ENCODE assay signal across 8 mouse cellular contexts in the genomic region with DNA sequence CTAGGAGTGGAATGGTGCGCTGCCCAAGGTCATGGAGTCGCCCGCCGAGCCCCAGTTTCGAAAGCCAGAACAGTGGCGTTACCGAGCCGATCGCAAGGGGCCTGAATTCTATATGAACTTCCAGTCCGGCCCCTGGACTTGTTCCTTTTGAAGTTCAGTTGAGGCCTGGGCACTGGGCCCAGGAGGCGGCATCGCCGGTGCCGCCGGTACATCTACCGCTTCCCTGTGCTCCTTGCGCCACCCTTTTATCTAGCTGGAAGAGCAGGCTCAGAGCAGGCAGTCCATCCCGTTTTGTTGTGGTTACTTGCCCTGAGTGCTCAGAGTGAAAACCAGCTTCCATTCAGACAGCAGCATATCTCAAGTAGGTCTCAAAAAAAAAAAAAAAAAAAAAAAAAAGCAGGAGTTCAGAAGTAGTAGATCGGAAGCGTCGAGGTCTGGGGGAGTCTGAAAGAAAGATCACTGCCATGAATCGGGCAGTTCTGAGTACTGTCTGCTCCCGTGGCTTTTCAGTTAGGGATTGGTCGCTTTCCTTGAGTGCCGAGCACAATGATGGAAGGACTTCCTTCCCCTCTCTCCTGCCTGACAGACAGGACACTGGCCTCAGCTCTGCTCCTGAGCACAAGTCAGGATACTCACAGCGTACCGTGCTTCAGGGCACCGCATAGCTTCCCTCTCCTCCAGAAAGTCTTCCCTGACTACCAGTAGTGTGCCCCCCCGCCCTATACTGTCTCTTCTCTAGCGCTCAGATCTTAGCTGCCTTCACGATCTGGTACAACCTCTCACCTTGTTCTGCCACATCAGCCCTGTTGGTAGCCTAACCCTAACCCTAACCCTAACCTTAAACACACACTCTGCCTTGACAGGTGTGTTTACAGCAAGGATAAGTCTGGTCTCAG. TPM values are rescaled to one million over a fixed set of nuclear protein-coding genes. Genes with fewer than 3 reads are reported as not detected.
A peak's percentile ranks its signal among the peaks of the same experiment; 100 is the strongest.
DNase-seq lines count a peak whose midpoint lies in the region; ATAC-seq and TF ChIP-seq lines count a peak whose summit lies in the region.

No protein-coding gene starts in this region.

- no peak for TF ChIP-seq EP300 in liver, embryonic 14.5 days (IDR thresholded peaks at IDR 0.05; ENCODE audit: low read depth)

- peak overlapping the region; percentile 67 for H3K4me3 ChIP-seq in forebrain, embryonic 14.5 days (ENCODE audit: low read depth, low read length)
- H3K4me3 ChIP-seq in intestine, embryonic 14.5 days (ENCODE audit: low read depth, low read length): peak overlapping the region; percentile 58
- peak overlapping the region; percentile 96 for H3K4me3 ChIP-seq in liver, embryonic 14.5 days (ENCODE audit: insufficient read depth in 1 of 2, low read depth in 2 of 2, low read length in 2 of 2)
- peak overlapping the region; percentile 73 for H3K4me3 ChIP-seq in neural tube, embryonic 11.5 days (ENCODE audit: low read depth, low read length)

- peak; percentile 37 for DNase-seq in ovary, adult 18-20 months (ENCODE audit: low spot score)
- no peak for DNase-seq in ovary, postnatal 14 days (ENCODE audit: low spot score)
- peak; percentile 44 for DNase-seq in c-Kit-positive CD71-positive TER-119-positive erythroid progenitor cells, embryonic 14.5 days (ENCODE audit: low spot score)
- DNase-seq in forebrain, embryonic 14.5 days (ENCODE audit: low spot score): peak; percentile 67
- DNase-seq in intestine, embryonic 14.5 days (ENCODE audit: low spot score): no peak
- DNase-seq in liver, embryonic 14.5 days (ENCODE audit: low read depth in 3 of 3, low spot score in 3 of 3): peak in 2 of 3 experiments; percentile 33 to 37
- peak; percentile 38 for DNase-seq in neural tube, embryonic 11.5 days (ENCODE audit: low spot score)

- peak; percentile 4; the same call in 1 of the 2 replicates for ATAC-seq in forebrain, embryonic 14.5 days
- ATAC-seq in intestine, embryonic 14.5 days (replicated peaks; ENCODE audit: low FRiP score, low TSS enrichment, low read depth): peak; percentile 2; the same call in 1 of the 2 replicates
- no peak for ATAC-seq in liver, embryonic 14.5 days (ENCODE audit: insufficient read depth)
- ATAC-seq in neural tube, embryonic 11.5 days (ENCODE audit: insufficient read depth, low FRiP score, low TSS enrichment): no peak
- no peak for ATAC-seq in inflammation-experienced regulatory T-cells, adult 6 months

- no peaks in the 10 kb centered on the region for H3K9me3 ChIP-seq in forebrain, embryonic 14.5 days (replicated peaks; ENCODE audit: control insufficient read depth, low read length)
- no peaks in the 10 kb centered on the region for H3K9me3 ChIP-seq in intestine, embryonic 14.5 days (ENCODE audit: control insufficient read depth, low read length)
- no peaks in the 10 kb centered on the region for H3K9me3 ChIP-seq in liver, embryonic 14.5 days (ENCODE audit: control insufficient read depth, low read length)
- H3K9me3 ChIP-seq in neural tube, embryonic 11.5 days (ENCODE audit: control insufficient read depth, low read length): no peaks in the 10 kb centered on the region

- TF ChIP-seq CTCF in liver, embryonic 14.5 days (IDR thresholded peaks at IDR 0.05; ENCODE audit: low read depth): 0 out of 2 replicates have a peak, but pooled peaks have one; percentile 1

- peak overlapping the region; percentile 95 for H3K4me2 ChIP-seq in forebrain, embryonic 14.5 days (ENCODE audit: low read length)
- H3K4me2 ChIP-seq in intestine, embryonic 14.5 days (ENCODE audit: low read length): peak overlapping the region; percentile 97
- H3K4me2 ChIP-seq in liver, embryonic 14.5 days (ENCODE audit: low read depth): peak overlapping the region; percentile 74
- H3K4me2 ChIP-seq in neural tube, embryonic 11.5 days (ENCODE audit: low read depth): peak overlapping the region; percentile 96

- peak overlapping the region; percentile 81 for H3K9ac ChIP-seq in forebrain, embryonic 14.5 days (ENCODE audit: low read length)
- H3K9ac ChIP-seq in intestine, embryonic 14.5 days (ENCODE audit: low read length): peak overlapping the region; percentile 52
- peak overlapping the region; percentile 100 for H3K9ac ChIP-seq in liver, embryonic 14.5 days (replicated peaks)
- H3K9ac ChIP-seq in neural tube, embryonic 11.5 days (ENCODE audit: low read length): peak overlapping the region; percentile 71

- H3K4me1 ChIP-seq in forebrain, embryonic 14.5 days (ENCODE audit: control insufficient read depth, insufficient read depth, low read length): peaks cover 19% of the 10 kb centered on the region
- peaks cover 18% of the 10 kb centered on the region for H3K4me1 ChIP-seq in intestine, embryonic 14.5 days (replicated peaks; ENCODE audit: control insufficient read depth, insufficient read depth, low read length)
- H3K4me1 ChIP-seq in liver, embryonic 14.5 days (replicated peaks; ENCODE audit: control insufficient read depth in 2 of 2, insufficient read depth in 2 of 2, low read length in 1 of 2): peaks cover 35 to 51% of the 10 kb centered on the region in 2 experiments
- H3K4me1 ChIP-seq in neural tube, embryonic 11.5 days (ENCODE audit: control insufficient read depth, insufficient read depth, low read length): peaks cover 3% of the 10 kb centered on the region; the same call in 1 of the 2 replicates

- H3K27ac ChIP-seq in forebrain, embryonic 14.5 days (ENCODE audit: low read depth, low read length): peak overlapping the region; percentile 78; the same call in 1 of the 2 replicates
- H3K27ac ChIP-seq in intestine, embryonic 14.5 days (ENCODE audit: low read depth): no peak overlapping the region
- peak overlapping the region; percentile 94 for H3K27ac ChIP-seq in liver, embryonic 14.5 days
- H3K27ac ChIP-seq in neural tube, embryonic 11.5 days (ENCODE audit: low read depth, low read length): no peak overlapping the region

- H3K27me3 ChIP-seq in forebrain, embryonic 14.5 days (replicated peaks; ENCODE audit: control insufficient read depth, insufficient read depth, low read length): no peaks in the 10 kb centered on the region
- no peaks in the 10 kb centered on the region for H3K27me3 ChIP-seq in intestine, embryonic 14.5 days (replicated peaks; ENCODE audit: control insufficient read depth, insufficient read depth, low read length)
- H3K27me3 ChIP-seq in liver, embryonic 14.5 days (ENCODE audit: control insufficient read depth, insufficient read depth, low read length): no peaks in the 10 kb centered on the region
- no peaks in the 10 kb centered on the region for H3K27me3 ChIP-seq in neural tube, embryonic 11.5 days (ENCODE audit: control insufficient read depth, insufficient read depth, low read length)

- H3K36me3 ChIP-seq in forebrain, embryonic 14.5 days (ENCODE audit: control insufficient read depth, insufficient read depth, low read length): peaks cover 6% of the 10 kb centered on the region; the same call in 1 of the 2 replicates
- no peaks in the 10 kb centered on the region for H3K36me3 ChIP-seq in intestine, embryonic 14.5 days (ENCODE audit: control insufficient read depth, insufficient read depth, low read length)
- H3K36me3 ChIP-seq in liver, embryonic 14.5 days (replicated peaks; ENCODE audit: control insufficient read depth, insufficient read depth, low read depth): peaks cover 38% of the 10 kb centered on the region
- no peaks in the 10 kb centered on the region for H3K36me3 ChIP-seq in neural tube, embryonic 11.5 days (ENCODE audit: control insufficient read depth, insufficient read depth, low read length)

- 12% methylated on average over 31 of the region's 31 CpGs for WGBS in forebrain, embryonic 14.5 days
- WGBS in intestine, embryonic 14.5 days: 9% methylated on average over 31 of the region's 31 CpGs
- 5% methylated on average over 31 of the region's 31 CpGs for WGBS in liver, embryonic 14.5 days (ENCODE audit: insufficient replicate concordance)
- WGBS in neural tube, embryonic 11.5 days: 8% methylated on average over 31 of the region's 31 CpGs

RNA-seq across cellular contexts. Expression of a gene that starts 0.9 kb away (rescaled TPM):
- polyA plus RNA-seq in forebrain, embryonic 14.5 days (2014; fragmentation: Nextera tagmentation; extraction: Ambion mirVana): 51.5 and 53.1 TPM in 2 replicates
- 9.1 and 9.5 TPM in 2 replicates for polyA plus RNA-seq in intestine, embryonic 14.5 days (2014; fragmentation: Nextera tagmentation; extraction: Ambion mirVana)
- polyA plus RNA-seq in liver, embryonic 14.5 days (2012; rRNA removed): 44.5 and 61.2 TPM in 2 replicates
- polyA plus RNA-seq in liver, embryonic 14.5 days (2014; fragmentation: Nextera tagmentation; extraction: Ambion mirVana): 107 and 109 TPM in 2 replicates
- 36.7 and 42.2 TPM in 2 replicates for polyA plus RNA-seq in neural tube, embryonic 11.5 days (2014; fragmentation: Nextera tagmentation; extraction: Ambion mirVana)
- 1 to 10 TPM; 7.7 to 9.5 (median 8.1) TPM for polyA plus RNA-seq in inflammation-experienced regulatory T-cells, adult 6 months (2017; shearing (Covaris generic))

RNA-seq across cellular contexts. Expression of a gene that starts 24.1 kb away (rescaled TPM):
- polyA plus RNA-seq in forebrain, embryonic 14.5 days (2014; fragmentation: Nextera tagmentation; extraction: Ambion mirVana): 61.8 and 74.2 TPM in 2 replicates
- 121 and 127 TPM in 2 replicates for polyA plus RNA-seq in intestine, embryonic 14.5 days (2014; fragmentation: Nextera tagmentation; extraction: Ambion mirVana)
- polyA plus RNA-seq in liver, embryonic 14.5 days (2012; rRNA removed): 60.1 and 64.4 TPM in 2 replicates
- 131 and 142 TPM in 2 replicates for polyA plus RNA-seq in liver, embryonic 14.5 days (2014; fragmentation: Nextera tagmentation; extraction: Ambion mirVana)
- polyA plus RNA-seq in neural tube, embryonic 11.5 days (2014; fragmentation: Nextera tagmentation; extraction: Ambion mirVana): 154 and 156 TPM in 2 replicates
- 10 to 100 TPM in 1 of 3 experiments, 1 to 10 TPM in 2; 6.8 to 41.3 (median 7.5) TPM for polyA plus RNA-seq in inflammation-experienced regulatory T-cells, adult 6 months (2017; shearing (Covaris generic))

RNA-seq across cellular contexts. Expression of a gene that starts 24.2 kb away (rescaled TPM):
- polyA plus RNA-seq in forebrain, embryonic 14.5 days (2014; fragmentation: Nextera tagmentation; extraction: Ambion mirVana): 37.8 and 38.6 TPM in 2 replicates
- 44.0 and 45.6 TPM in 2 replicates for polyA plus RNA-seq in intestine, embryonic 14.5 days (2014; fragmentation: Nextera tagmentation; extraction: Ambion mirVana)
- polyA plus RNA-seq in liver, embryonic 14.5 days (2012; rRNA removed): 22.9 and 24.0 TPM in 2 replicates
- polyA plus RNA-seq in liver, embryonic 14.5 days (2014; fragmentation: Nextera tagmentation; extraction: Ambion mirVana): 23.9 and 25.5 TPM in 2 replicates
- 45.6 and 46.2 TPM in 2 replicates for polyA plus RNA-seq in neural tube, embryonic 11.5 days (2014; fragmentation: Nextera tagmentation; extraction: Ambion mirVana)
- polyA plus RNA-seq in inflammation-experienced regulatory T-cells, adult 6 months (2017; shearing (Covaris generic)): 10 to 100 TPM; 28.1 to 31.5 (median 28.8) TPM

RNA-seq across cellular contexts. Expression of a gene that starts 47.3 kb away (rescaled TPM):
- polyA plus RNA-seq in forebrain, embryonic 14.5 days (2014; fragmentation: Nextera tagmentation; extraction: Ambion mirVana): 0.10 and 0.28 TPM in 2 replicates
- polyA plus RNA-seq in intestine, embryonic 14.5 days (2014; fragmentation: Nextera tagmentation; extraction: Ambion mirVana): 0.20 and 0.45 TPM in 2 replicates
- 0.30 and 0.45 TPM in 2 replicates for polyA plus RNA-seq in liver, embryonic 14.5 days (2012; rRNA removed)
- polyA plus RNA-seq in liver, embryonic 14.5 days (2014; fragmentation: Nextera tagmentation; extraction: Ambion mirVana): 0.75 and 0.76 TPM in 2 replicates
- polyA plus RNA-seq in neural tube, embryonic 11.5 days (2014; fragmentation: Nextera tagmentation; extraction: Ambion mirVana): 0.14 and 0.36 TPM in 2 replicates
- 10 to 100 TPM in 2 of 3 experiments, 1 to 10 TPM in 1; 9.0 to 14.1 (median 10.6) TPM for polyA plus RNA-seq in inflammation-experienced regulatory T-cells, adult 6 months (2017; shearing (Covaris generic))

Comparison
In these comparisons a context has a peak if more than half of its experiments do, and no peak if none do; other contexts are left out.
1. DNase-seq: peak in ovary, adult 18-20 months (single experiment), c-Kit-positive CD71-positive TER-119-positive erythroid progenitor cells, embryonic 14.5 days (single experiment), forebrain, embryonic 14.5 days (single experiment), liver, embryonic 14.5 days (2 of 3) and neural tube, embryonic 11.5 days (single experiment); none in ovary, postnatal 14 days (single experiment) and intestine, embryonic 14.5 days (single experiment).
2. ATAC-seq: peak in forebrain, embryonic 14.5 days (single experiment) and intestine, embryonic 14.5 days (single experiment); none in liver, embryonic 14.5 days (single experiment), neural tube, embryonic 11.5 days (single experiment) and inflammation-experienced regulatory T-cells, adult 6 months (single experiment).
3. H3K27ac ChIP-seq: peak in forebrain, embryonic 14.5 days (single experiment) and liver, embryonic 14.5 days (single experiment); none in intestine, embryonic 14.5 days (single experiment) and neural tube, embryonic 11.5 days (single experiment).
4. Peak in every context shown above with its lines, with median percentiles within 50 percentile points of each other: H3K4me2 ChIP-seq, H3K4me3 ChIP-seq and H3K9ac ChIP-seq.